Mouse (Mus musculus): ENCODE measurements around the gene N4bp2.

DNA sequence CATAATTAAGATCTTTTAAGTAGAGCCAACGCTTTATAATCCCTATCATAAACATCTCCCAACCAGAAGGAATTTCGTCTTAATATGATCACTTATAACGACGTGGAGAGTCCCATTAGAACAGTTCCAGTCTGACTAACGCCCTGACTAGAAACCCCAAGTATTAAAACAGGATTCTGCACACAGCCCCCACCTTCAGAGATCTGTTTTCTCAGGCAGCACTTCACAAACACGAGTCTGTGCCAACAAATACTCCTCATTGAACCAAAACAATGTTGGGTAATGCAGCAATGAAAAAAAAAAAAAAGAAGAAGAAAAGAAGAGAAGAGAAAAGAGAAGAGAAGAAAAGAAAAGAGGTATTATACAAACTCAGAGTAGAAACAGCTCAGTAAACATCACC is 96.1 kb downstream of the N4bp2 start:
- TF ChIP-seq CTCF (conservative IDR thresholded peaks at IDR 0.05 in 1 of 2, IDR thresholded peaks at IDR 0.05 in 1 of 2; ENCODE audit: low read depth in 2 of 2, low read length in 2 of 2) (no peak), MAFK (IDR thresholded peaks at IDR 0.05; ENCODE audit: insufficient replicate concordance, low read length) (no peak), EP300 (IDR thresholded peaks at IDR 0.05; ENCODE audit: low read length) (no peak), RAD21 (IDR thresholded peaks at IDR 0.05; ENCODE audit: low read depth, low read length) (no peak), E2F4 (IDR thresholded peaks at IDR 0.05; ENCODE audit: insufficient replicate concordance, low read depth, low read length) (no peak), CHD1 (IDR thresholded peaks at IDR 0.05; ENCODE audit: low read depth, low read length) (no peak), CHD2 (IDR thresholded peaks at IDR 0.05; ENCODE audit: low read length) (no peak), USF2 (conservative IDR thresholded peaks at IDR 0.05; ENCODE audit: low read depth, low read length) (no peak), POLR2A (IDR thresholded peaks at IDR 0.05; ENCODE audit: low read depth, low read length) (no peak), USF1 (IDR thresholded peaks at IDR 0.05; ENCODE audit: low read depth, low read length) (no peak), KAT2A (IDR thresholded peaks at IDR 0.05; ENCODE audit: insufficient replicate concordance, low read length) (no peak)

Data from CH12.LX (cell line).